Mouse (Mus musculus): Measurements from ENCODE around the gene Fgfrl1.

DNA sequence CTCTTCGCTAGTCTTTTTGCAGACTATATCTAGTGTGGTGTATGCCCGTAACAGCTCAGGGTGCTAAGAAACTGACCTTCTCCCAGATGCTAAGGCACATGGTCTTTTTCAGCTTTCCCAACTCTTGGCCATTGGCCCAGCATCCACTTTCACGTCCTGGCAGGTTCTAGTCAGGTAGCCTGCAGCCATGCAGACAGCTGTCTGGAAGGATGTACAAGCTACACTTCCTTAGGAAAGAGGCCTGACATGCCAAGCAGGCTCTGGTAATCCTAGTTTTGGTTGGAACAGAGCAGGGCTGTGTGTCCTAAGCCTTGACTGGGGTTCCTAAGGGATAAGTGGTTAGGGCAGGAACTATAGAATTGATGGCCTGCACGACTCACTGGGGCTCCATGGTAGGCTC lies 29.4 kb upstream of the Fgfrl1 start:
- TF ChIP-seq POLR2AphosphoS5 (IDR thresholded peaks at IDR 0.05; ENCODE audit: insufficient replicate concordance, low read depth, low read length), result no peak
- TF ChIP-seq CTCF (IDR thresholded peaks at IDR 0.05; ENCODE audit: low read depth, low read length), result no peak
